Mouse (Mus musculus) CH12F3 (cell line): ENCODE results near the gene Iqcg.

Source experiments
- in situ Hi-C: fragments of 300-500 bp; cut with MboI; formaldehyde crosslinking; loops from 2 replicates; pipeline ENCODE4 v1.14.3; 2020; ENCODE audit warnings: low sequenced_read_pairs

Gene Iqcg

GRCm38 (mm10) chr16:33053141-33053540 is 2.9 kb downstream of the Iqcg start:
- in situ Hi-C loops: no loop called here

GRCm38 (mm10) chr16:33049809-33050208 is 6.2 kb downstream of the Iqcg start:
- in situ Hi-C loops: no loop called here

DNA sequence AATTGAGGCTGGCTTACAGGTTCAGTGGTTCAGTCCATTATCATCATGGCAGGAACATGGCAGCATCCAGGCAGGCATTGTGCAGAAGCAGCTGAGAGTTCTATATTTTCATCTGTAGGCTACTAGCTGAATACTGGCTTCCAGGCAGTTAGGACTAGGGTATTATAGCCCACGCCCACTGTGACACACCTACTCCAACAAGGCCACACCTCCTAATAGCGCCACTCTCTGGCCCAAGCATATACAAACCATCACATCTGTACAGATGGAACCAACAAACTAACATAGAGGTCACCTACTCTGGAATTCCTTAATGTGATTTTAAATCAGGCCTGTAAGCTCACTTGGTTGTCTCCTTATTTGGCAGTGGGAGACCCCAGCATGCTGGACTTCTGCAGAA is 7.3 kb downstream of the Iqcg start:
- in situ Hi-C loops: no loop called here

DNA sequence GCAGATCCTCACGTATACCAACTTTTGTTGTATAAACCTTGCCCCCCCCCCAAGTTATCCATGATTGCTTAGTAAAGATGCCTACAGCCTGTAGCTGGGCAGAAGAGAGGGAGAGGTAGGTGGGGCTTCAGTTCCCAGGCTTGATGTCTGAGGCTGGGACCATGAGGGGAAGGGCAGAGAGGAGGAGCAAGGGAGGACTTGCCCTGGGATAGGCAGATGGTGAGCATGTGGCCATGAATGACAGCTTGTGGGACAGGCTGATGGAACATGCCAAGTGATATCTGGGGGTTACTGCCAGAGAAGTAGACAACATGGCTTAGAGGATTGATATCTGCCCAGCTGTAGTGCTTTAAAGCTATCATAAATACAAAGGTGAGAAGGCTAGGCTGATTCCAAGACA is 8.0 kb downstream of the Iqcg start:
- in situ Hi-C loops: no loop called here

DNA sequence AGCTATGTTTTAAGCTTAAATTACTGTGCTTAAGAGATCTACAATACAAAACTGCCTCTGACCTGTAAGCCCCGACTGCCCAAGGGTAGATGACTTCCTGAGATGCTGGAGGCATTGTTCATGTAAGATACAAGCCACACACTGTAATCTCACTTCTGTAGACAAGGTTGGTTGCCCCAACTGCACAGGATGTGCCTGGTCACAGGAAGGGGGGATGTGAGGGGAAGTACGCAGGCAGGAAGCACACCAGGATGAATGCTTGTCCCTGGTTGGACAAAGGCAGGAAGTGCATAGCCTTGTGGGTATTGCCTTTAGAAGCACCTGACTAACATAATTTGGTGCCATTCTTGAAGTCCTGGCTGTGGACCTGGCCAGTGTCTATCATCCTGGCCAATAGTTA is 12.8 kb downstream of the Iqcg start:
- in situ Hi-C loops: no loop called here

GRCm38 (mm10) chr16:33042682-33043081 is 13.3 kb downstream of the Iqcg start:
- in situ Hi-C loops: no loop called here

GRCm38 (mm10) chr16:33036006-33036405 is 20.0 kb downstream of the Iqcg start:
- in situ Hi-C loops: no loop called here

- in situ Hi-C loops: no loop called here
Observed at GRCm38 (mm10) chr16:33026357-33026756, 29.7 kb downstream of the Iqcg start.

- in situ Hi-C loops: no loop called here
Observed at GRCm38 (mm10) chr16:33024456-33025104, 31.4 kb downstream of the Iqcg start.

GRCm38 (mm10) chr16:33023750-33024149 is 32.3 kb downstream of the Iqcg start:
- in situ Hi-C loops: no loop called here

DNA sequence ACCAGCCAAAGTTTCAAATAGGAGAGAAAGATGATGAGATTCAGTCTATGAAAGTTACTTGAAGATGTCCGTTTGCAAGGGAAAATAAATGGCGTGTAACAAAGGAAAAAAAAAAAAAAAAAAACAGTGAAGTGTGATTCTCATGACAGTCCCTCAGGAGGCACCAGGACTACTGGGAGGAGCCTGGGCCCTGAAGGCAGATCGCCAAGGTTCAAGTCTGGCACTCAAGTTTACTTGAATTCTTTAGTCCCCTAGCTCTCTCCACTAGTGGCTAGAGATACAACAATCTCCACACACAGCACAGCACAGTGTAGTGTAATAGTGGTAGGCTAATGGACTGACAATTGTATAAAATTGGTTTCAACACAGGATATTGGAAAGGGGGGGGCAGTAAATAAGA is 34.6 kb downstream of the Iqcg start:
- in situ Hi-C loops: no loop called here

DNA sequence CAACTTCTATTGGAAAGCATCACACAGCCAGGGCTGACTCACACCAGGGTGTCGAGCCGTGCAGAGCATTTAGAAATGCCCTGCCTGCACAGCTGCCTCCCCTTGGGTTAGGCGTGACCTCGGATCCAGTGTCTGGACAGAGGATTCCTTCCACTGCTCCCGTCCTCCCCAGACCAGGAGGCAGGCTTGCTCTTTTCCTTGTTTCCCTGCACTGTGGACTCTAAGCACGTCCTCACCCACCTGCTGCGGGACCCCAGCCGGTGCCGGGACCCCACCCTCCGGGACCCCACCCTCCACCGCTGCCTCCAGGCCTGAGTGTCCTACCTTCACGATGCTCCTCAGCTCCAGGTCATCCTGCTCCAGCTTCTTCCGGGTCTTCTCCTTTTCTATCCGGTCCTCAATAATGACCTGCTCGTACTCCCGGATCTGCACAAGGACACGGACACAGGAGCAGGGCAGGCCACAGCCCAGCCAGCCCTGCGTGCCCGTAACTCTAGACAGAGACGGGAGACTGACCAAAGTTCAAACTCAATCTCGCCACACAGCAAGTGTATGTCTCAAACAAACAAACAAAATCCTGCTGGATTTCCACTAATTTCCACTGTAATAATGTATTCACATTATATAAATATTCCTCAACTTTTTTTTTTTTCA is 36.8 kb downstream of the Iqcg start:
- in situ Hi-C loops: no loop called here

DNA sequence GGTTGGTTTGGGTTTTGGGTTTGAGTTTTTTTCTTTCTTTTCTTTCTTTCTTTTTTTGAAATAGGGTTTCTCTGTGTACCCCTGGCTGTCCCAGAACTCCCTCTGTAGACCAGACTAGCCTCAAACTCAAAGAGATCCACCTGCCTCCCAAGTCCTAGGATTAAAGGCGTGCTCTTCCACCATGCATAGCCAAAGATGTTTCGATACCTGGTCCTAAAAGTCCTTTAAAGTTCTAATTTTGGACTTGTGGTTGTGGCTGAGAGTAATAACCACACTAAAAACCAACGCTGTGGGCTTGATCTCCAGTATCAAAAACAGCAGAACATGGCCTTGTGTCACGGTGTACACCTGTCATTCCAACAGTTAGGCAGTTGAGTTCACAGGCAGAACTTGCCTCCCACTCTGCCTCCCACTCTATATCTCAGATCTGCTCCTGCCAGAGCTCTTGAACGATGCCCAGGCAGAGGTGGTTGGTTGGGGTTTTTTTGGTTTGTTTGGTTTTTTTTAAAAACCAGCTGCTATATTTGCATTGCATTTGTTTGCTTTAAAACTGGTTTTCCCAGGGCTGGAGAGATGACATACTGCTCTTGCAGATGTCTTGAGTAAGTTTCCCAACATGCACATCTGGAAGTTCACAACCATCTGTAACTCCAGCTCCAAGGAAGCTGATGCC is 38.2 kb downstream of the Iqcg start:
- in situ Hi-C loops: no loop called here

GRCm38 (mm10) chr16:33015986-33016385 is 40.0 kb downstream of the Iqcg start:
- in situ Hi-C loops: no loop called here

GRCm38 (mm10) chr16:33015396-33015907 is 40.6 kb downstream of the Iqcg start:
- in situ Hi-C loops: no loop called here

DNA sequence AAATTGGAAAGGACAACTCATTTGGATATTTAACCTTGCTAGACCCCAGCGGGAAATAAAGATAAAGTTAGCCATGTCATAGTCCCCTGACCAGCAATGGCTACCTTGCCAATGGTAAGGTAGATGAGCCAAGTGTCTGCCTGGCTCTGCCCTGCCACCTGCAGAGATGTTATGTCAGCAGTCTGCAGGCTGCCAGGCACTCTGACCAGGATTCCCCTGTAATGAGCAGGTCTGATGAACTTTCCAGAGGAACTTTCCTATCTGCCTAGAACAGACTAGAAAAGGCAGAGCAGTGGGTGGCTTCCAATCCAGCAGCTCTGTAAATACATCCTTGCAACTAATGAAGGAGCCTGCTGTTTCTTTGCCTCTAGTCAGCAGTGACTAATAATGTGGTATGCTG is 41.1 kb downstream of the Iqcg start:
- in situ Hi-C loops: no loop called here

GRCm38 (mm10) chr16:33013801-33014200 is 42.2 kb downstream of the Iqcg start:
- in situ Hi-C loops: no loop called here

DNA sequence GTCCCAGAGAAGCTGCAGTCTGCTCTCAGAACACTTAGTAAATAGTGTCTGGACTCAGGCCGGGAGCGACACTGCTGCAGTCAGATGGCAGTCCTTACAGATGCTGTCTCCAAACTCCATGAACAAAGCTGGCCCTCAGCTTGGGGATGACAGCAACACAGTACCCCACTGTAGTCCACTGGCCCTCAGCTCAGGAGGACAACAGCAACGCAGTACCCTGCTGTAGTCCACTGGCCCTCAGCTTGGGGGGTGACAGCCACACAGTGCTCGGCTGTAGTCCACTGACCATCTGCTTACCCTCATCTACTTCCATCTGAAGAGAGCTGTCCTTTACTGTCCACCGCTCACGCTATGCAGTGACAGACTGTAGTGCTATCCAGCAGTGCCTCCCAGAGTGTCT is 45.9 kb downstream of the Iqcg start:
- in situ Hi-C loops: no loop called here

GRCm38 (mm10) chr16:33007436-33007835 is 48.6 kb downstream of the Iqcg start:
- in situ Hi-C loops: no loop called here

GRCm38 (mm10) chr16:33006888-33007287 is 49.1 kb downstream of the Iqcg start:
- in situ Hi-C loops: no loop called here

- in situ Hi-C loops: no loop called here
Observed at GRCm38 (mm10) chr16:33005216-33005615, 50.8 kb downstream of the Iqcg start.

- in situ Hi-C loops: no loop called here
Observed at GRCm38 (mm10) chr16:32992158-32992557, 63.9 kb downstream of the Iqcg start.
